Mouse (Mus musculus) liver, embryonic 14.5 days (tissue): Measurements from ENCODE around the gene Tmx2.
A peak's percentile ranks its signal among the peaks of the same experiment; 100 is the strongest.

Experiments
- CTCF ChIP-seq: IDR thresholded peaks from 2 replicates; pipeline ENCODE4 v1.5.1; 2016; ENCODE audit warnings: antibody characterized with exemption, low read depth, control low read depth
- EP300 ChIP-seq: IDR thresholded peaks from 2 replicates; pipeline ENCODE4 v1.6.1; 2016; ENCODE audit warnings: antibody characterized with exemption, low read depth

- TF ChIP-seq CTCF = peak; percentile 69
- TF ChIP-seq EP300 = no peak
Observed at GRCm38 (mm10) chr2:84660253-84660652, 18.7 kb downstream of the Tmx2 start.
